Mouse (Mus musculus) testis, adult 2 months (tissue): ENCODE results near the gene Dus3l.

Experiments used
- CTCF ChIP-seq: fragments of 200-500 bp; IDR thresholded peaks from 2 replicates; pipeline ENCODE4 v1.5.1; 2012; ENCODE audit warnings: low read depth, mild to moderate bottlenecking, inconsistent platforms, low read length, moderate library complexity; ENCODE audit not compliant: control insufficient read depth, insufficient read depth, insufficient replicate concordance
- POLR2A ChIP-seq: fragments of 200-500 bp; IDR thresholded peaks from 2 replicates; pipeline ENCODE4 v1.6.1; 2012; ENCODE audit warnings: low read depth, mild to moderate bottlenecking, inconsistent platforms, low read length, moderate library complexity; ENCODE audit not compliant: control insufficient read depth

GRCm38 (mm10) chr17:56792588-56792987, 28.0 kb downstream of the Dus3l start:
- no peak for TF ChIP-seq CTCF
- no peak for TF ChIP-seq POLR2A
